Mouse (Mus musculus) thymus, postnatal 0 days (tissue): Measurements from ENCODE around the gene Ceacam5. TPM values are rescaled to one million over a fixed set of nuclear protein-coding genes. Genes with fewer than 3 reads are reported as not detected.

ENCODE experiments used
- DNase-seq: peaks from one replicate; pipeline ENCODE4 v3.0.0-alpha.2; 2015; ENCODE audit warnings: low spot score
- polyA plus RNA-seq: library from polyadenylated mRNA; unstranded; fragments of >200 nt; fragmentation: Nextera tagmentation; extraction: Ambion mirVana; gene quantifications from 2 replicates; pipeline ENCODE4 v1.2.1, GENCODE M21; 2015

Ceacam5 gene
- not detected in 2 replicates for polyA plus RNA-seq

GRCm38 (mm10) chr7:17712938-17713337 is at the start of gene Ceacam5:
Gene Ceacam5, plus strand, starts transcription at chr7:17713238.
- no peak for DNase-seq

Other genes with a start within 250 kb of the Ceacam5 start
- gene Ceacam14, start 99.4 kb downstream of the Ceacam5 start, polyA plus RNA-seq: not detected in 2 replicates
- gene Gm5155, start 158.5 kb downstream of the Ceacam5 start, polyA plus RNA-seq: 0.04 TPM in 1 of 2 replicates, not detected in the other